Mouse (Mus musculus) liver, embryonic 16.5 days (tissue): ENCODE data around the gene Rab11fip4. TPM values are rescaled to one million over a fixed set of nuclear protein-coding genes. Genes with fewer than 3 reads are reported as not detected.

Source experiments
- ATAC-seq: fragments of 200-750 bp; cut with Nextera tagmentation; 2 replicates; pipeline ENCODE4 v1.8.0; 2017; ENCODE audit warnings: low read depth, mild to moderate bottlenecking, moderate number of reproducible peaks, moderate library complexity
- H3K27ac ChIP-seq: fragments of 300-500 bp; sonication (generic); 2 replicates; pipeline ENCODE4 v1.5.1; 2014; ENCODE audit warnings: mild to moderate bottlenecking, low read length
- H3K27me3 ChIP-seq: fragments of 300-500 bp; sonication (generic); 2 replicates; pipeline ENCODE4 v1.6.1; 2014; ENCODE audit warnings: low read depth, low read length, mixed read lengths; ENCODE audit not compliant: control insufficient read depth, insufficient read depth
- H3K36me3 ChIP-seq: fragments of 300-500 bp; sonication (generic); 2 replicates; pipeline ENCODE4 v1.6.1; 2014; ENCODE audit warnings: mild to moderate bottlenecking; ENCODE audit not compliant: control insufficient read depth, insufficient read depth
- H3K4me1 ChIP-seq: fragments of 300-500 bp; sonication (generic); 2 replicates; pipeline ENCODE4 v1.6.1; 2014; ENCODE audit warnings: low read depth, low read length, mixed read lengths; ENCODE audit not compliant: control insufficient read depth
- H3K4me2 ChIP-seq: fragments of 300-500 bp; sonication (generic); 2 replicates; pipeline ENCODE4 v1.6.1; 2014; ENCODE audit warnings: low read depth, low read length, mixed read lengths
- H3K4me3 ChIP-seq: fragments of 300-500 bp; sonication (generic); 2 replicates; pipeline ENCODE4 v1.5.1; 2014; ENCODE audit warnings: low read depth, mild to moderate bottlenecking, low read length
- H3K9ac ChIP-seq: fragments of 300-500 bp; sonication (generic); 2 replicates; pipeline ENCODE4 v1.6.1; 2014; ENCODE audit warnings: low read depth, low read length
- H3K9me3 ChIP-seq: fragments of 300-500 bp; sonication (generic); replicated peaks from 2 replicates; pipeline ENCODE4 v1.6.1; 2016; ENCODE audit warnings: low read length; ENCODE audit not compliant: control insufficient read depth
- WGBS: fragments of 180-500 bp; shearing (Covaris S2); extraction: QIAGEN DNeasy Blood & Tissue Kit; methylation state at CpG from one replicate; pipeline ENCODE4 v1.1.7; 2014; ENCODE audit not compliant: insufficient replicate concordance; 5-methylcytosine and 5-hydroxymethylcytosine counted together
- polyA plus RNA-seq: library from polyadenylated mRNA; unstranded; fragments of >200 nt; fragmentation: Nextera tagmentation; extraction: Ambion mirVana; gene quantifications from 2 replicates; pipeline ENCODE4 v1.2.1, GENCODE M21; 2015

The Rab11fip4 gene
- polyA plus RNA-seq, 1 experiment from 2014 or later, result 1.3 TPM

DNA sequence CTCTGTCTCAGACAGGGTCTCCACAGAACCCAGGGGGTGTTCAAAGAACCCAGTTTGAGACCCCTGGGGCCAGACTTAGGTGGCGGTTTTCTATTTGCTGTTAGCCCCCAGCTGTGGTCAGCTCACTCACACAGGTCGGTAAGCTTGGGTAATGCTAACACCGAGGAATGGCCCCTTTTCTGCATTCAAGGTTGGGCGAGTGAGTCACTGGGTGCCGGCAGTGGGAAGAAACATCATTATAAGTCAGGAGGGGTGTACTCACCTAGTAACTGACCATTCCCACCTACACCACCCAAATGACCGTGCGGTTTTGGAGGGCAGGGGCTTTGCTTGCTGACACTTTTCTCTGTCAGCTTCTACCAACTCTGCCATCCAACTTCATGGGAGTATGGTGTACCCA, 64.6 kb downstream of the Rab11fip4 start:
- WGBS, result 59% methylated on average over 7 of the region's 7 CpGs
- H3K4me1 ChIP-seq, result peaks cover 12% of the 10 kb centered on the region
- no peak overlapping the region for H3K27ac ChIP-seq
- no peaks in the 10 kb centered on the region for H3K36me3 ChIP-seq
- H3K9ac ChIP-seq, result no peak overlapping the region
- no peak overlapping the region for H3K4me3 ChIP-seq
- no peak overlapping the region for H3K4me2 ChIP-seq
- peaks cover 2% of the 10 kb centered on the region; the same call in 1 of the 2 replicates for H3K27me3 ChIP-seq
- no peaks in the 10 kb centered on the region for H3K9me3 ChIP-seq
- ATAC-seq, result no peak

GRCm38 (mm10) chr11:79656491-79656890, 65.5 kb downstream of the Rab11fip4 start:
- H3K27me3 ChIP-seq, result peaks cover 10% of the 10 kb centered on the region
- H3K36me3 ChIP-seq, result no peaks in the 10 kb centered on the region
- H3K9me3 ChIP-seq, result no peaks in the 10 kb centered on the region
- no peak for ATAC-seq
- 52% methylated on average over 1 of the region's 1 CpGs for WGBS
- H3K4me3 ChIP-seq, result no peak overlapping the region
- no peak overlapping the region for H3K4me2 ChIP-seq
- H3K9ac ChIP-seq, result no peak overlapping the region
- peaks cover 17% of the 10 kb centered on the region for H3K4me1 ChIP-seq
- no peak overlapping the region for H3K27ac ChIP-seq

- Histone ChIP-seq H3K4me2 (no peak overlapping the region), H3K27ac (no peak overlapping the region), H3K9ac (no peak overlapping the region), H3K36me3 (no peaks in the 10 kb centered on the region), H3K27me3 (peaks cover 14% of the 10 kb centered on the region), H3K9me3 (no peaks in the 10 kb centered on the region), H3K4me1 (peaks cover 14% of the 10 kb centered on the region), H3K4me3 (no peak overlapping the region)
- no peak for ATAC-seq
- WGBS, result 58% methylated on average over 5 of the region's 5 CpGs
These were observed 66.0 kb downstream of the Rab11fip4 start for GRCm38 (mm10) chr11:79657053-79657452.

- Histone ChIP-seq H3K27me3 (peaks cover 16% of the 10 kb centered on the region), H3K4me2 (no peak overlapping the region), H3K36me3 (no peaks in the 10 kb centered on the region), H3K9me3 (no peaks in the 10 kb centered on the region), H3K4me1 (peaks cover 10% of the 10 kb centered on the region), H3K27ac (no peak overlapping the region), H3K4me3 (no peak overlapping the region), H3K9ac (no peak overlapping the region)
- no peak for ATAC-seq
- 53% methylated on average over 10 of the region's 10 CpGs for whole genome bisulfite sequencing
These were observed 67.3 kb downstream of the Rab11fip4 start for GRCm38 (mm10) chr11:79658205-79658825.

DNA sequence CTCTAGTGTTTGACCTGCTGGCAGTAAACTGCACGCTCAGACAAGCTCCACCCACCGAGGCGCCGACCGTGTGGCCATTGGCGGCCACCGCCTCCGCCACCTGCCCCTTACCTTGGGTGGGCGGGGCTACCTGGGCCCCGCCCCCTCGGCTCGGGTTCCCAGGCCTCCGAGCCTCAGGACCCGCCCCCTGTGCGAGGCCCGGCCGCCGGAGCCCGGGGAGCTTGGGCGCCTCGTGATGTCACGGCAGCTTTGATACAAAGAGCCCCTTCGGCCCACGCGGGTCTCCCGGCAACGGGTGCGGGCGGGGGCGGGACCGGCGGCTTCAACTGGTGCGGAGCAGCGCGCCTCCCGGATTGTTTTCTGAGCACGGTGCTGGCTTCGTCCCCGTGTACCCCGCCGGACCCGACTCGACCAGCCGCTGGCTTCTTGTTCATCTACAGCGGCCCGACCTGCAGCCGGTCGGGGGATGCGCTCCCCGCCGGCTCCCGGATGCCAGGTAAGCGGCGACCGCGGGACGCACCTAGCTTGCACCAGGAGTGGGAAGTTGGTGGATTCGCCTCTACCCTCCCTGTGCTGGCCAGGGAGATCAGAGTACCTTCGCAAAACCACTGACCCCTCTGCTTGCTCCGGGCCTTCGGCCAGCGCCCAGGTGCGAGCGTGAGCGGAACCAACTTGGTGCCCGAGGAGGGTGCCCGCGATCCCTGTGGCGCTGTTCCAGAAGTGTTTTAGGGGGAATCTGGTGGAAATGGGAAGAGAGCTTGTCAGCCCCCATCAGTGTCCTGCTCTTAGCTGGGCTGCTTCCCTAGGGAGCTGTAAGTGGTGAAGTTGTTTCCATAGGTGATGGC, 69.6 kb downstream of the Rab11fip4 start:
- peak overlapping the region; percentile 44; the same call in 1 of the 2 replicates for H3K9ac ChIP-seq
- peaks cover 16% of the 10 kb centered on the region for H3K27me3 ChIP-seq
- no peak overlapping the region for H3K27ac ChIP-seq
- H3K4me1 ChIP-seq, result peaks cover 10% of the 10 kb centered on the region
- no peaks in the 10 kb centered on the region for H3K9me3 ChIP-seq
- H3K4me2 ChIP-seq, result peak overlapping the region; percentile 71
- 2% methylated on average over 67 of the region's 69 CpGs for WGBS
- H3K36me3 ChIP-seq, result no peaks in the 10 kb centered on the region
- H3K4me3 ChIP-seq, result peak overlapping the region; percentile 54
- peak; percentile 82 for ATAC-seq

DNA sequence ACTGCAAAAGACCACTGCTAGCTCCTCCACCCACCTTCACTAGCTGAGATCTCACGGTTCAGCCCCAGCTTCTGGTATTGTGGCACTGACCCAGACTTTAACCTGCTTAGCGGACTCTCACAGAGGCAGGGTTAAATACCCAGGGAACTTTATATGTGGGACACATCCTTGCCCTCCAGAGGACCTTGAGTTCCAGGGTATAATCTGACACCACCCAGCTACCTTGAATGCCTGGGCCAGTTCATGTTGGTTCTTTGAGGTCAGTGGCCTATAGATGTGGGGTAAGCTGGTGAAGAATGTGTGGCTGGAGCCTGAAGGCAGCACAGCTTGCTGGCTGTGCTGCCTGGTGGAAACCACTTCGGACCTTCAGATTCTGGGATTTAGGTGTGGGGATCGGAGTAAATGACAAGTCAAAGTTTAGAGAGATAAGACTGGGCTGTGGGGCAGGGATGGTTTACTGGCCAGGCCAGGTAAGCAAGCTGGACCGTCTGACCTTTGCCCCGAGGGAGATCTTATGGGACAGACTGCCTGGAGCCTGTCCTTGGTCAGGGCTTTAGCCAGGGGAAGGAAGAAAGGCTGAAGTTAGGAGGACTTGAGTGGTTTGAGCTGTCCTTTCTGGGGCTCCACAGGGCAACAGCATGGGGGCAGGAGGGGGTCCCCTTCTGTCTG, 71.0 kb downstream of the Rab11fip4 start:
- 52% methylated on average over 6 of the region's 6 CpGs for WGBS
- ATAC-seq, result no peak

DNA sequence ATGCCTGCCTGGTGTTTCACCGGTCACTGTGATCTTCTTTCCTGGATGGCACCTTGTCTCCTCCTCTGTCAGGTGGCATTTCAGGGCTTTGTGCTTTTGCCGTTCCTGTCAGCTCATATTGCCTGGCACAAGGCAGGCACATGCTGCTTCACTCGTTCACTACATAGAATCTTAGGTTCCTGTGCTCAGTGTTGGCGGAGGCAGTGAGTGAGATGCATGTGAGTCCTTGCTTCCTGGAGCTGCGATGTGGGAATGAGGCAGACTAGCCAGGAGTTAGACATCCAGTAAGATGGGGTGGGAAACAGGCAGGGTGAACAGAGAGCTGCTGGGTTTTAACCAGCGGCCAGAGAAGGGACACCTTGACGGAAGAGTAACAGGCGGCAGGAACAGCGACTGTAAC, 72.1 kb downstream of the Rab11fip4 start:
- WGBS, result 69% methylated on average over 9 of the region's 9 CpGs
- Histone ChIP-seq H3K27ac (no peak overlapping the region), H3K9ac (no peak overlapping the region), H3K27me3 (peaks cover 16% of the 10 kb centered on the region), H3K4me1 (peaks cover 8% of the 10 kb centered on the region), H3K36me3 (no peaks in the 10 kb centered on the region), H3K4me2 (no peak overlapping the region), H3K9me3 (no peaks in the 10 kb centered on the region), H3K4me3 (no peak overlapping the region)
- ATAC-seq, result no peak

More for the DNA sequence above, 71.0 kb downstream of the Rab11fip4 start:
- Histone ChIP-seq H3K4me3 (no peak overlapping the region), H3K27me3 (peaks cover 16% of the 10 kb centered on the region), H3K9me3 (no peaks in the 10 kb centered on the region), H3K4me2 (0 out of 2 replicates have a peak overlapping the region, but pooled peaks have one; percentile 18), H3K9ac (no peak overlapping the region), H3K4me1 (peaks cover 8% of the 10 kb centered on the region), H3K27ac (no peak overlapping the region), H3K36me3 (no peaks in the 10 kb centered on the region)

DNA sequence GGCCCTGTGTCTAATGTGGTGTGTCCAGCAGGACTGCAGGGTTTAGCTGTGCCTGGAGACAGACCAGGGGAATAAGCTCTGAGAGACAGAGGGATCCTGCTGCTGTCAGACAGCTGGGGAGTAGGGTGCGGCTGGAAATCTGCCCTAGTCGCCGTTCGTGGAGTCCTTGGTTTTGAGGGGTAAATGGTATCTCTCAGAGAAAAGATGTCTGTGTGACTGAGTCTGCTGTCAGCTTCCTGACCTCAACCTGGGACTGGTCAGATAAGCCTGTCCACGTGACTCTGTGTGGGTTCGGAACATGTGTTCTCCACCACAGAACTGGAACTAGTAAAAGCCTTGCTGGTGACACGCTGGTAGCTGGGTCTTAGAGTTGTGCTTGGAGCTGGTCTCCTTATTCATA, 72.6 kb downstream of the Rab11fip4 start:
- no peaks in the 10 kb centered on the region for H3K9me3 ChIP-seq
- peaks cover 16% of the 10 kb centered on the region for H3K27me3 ChIP-seq
- WGBS, result 16% methylated on average over 7 of the region's 7 CpGs
- H3K4me3 ChIP-seq, result no peak overlapping the region
- no peak overlapping the region for H3K27ac ChIP-seq
- H3K4me2 ChIP-seq, result no peak overlapping the region
- H3K36me3 ChIP-seq, result no peaks in the 10 kb centered on the region
- H3K4me1 ChIP-seq, result peaks cover 8% of the 10 kb centered on the region
- no peak for ATAC-seq
- H3K9ac ChIP-seq, result no peak overlapping the region
